Mouse (Mus musculus) heart, adult 18-20 months (tissue): ENCODE measurements around the gene Nbr1. TPM values are rescaled to one million over a fixed set of nuclear protein-coding genes. Genes with fewer than 3 reads are reported as not detected.
"Not testable (repeated sequence)": the region's sequence is repeated elsewhere in the genome, so short reads cannot be mapped to it uniquely, and the experiment has no call there.

ENCODE experiments used
- DNase-seq, 2 experiments: peaks; one replicate each; pipeline ENCODE4 v3.0.0; 2021 to 2022; ENCODE audit warnings: mixed read lengths in 1 of 2
- total RNA-seq, 2 experiments: library from RNA; stranded (reverse); gene quantifications; 2 replicates each; pipeline ENCODE4 v1.2.3; 2021

Gene Nbr1
- total RNA-seq, 2 experiments from 2014 or later, result 94.7 to 131 TPM

DNA sequence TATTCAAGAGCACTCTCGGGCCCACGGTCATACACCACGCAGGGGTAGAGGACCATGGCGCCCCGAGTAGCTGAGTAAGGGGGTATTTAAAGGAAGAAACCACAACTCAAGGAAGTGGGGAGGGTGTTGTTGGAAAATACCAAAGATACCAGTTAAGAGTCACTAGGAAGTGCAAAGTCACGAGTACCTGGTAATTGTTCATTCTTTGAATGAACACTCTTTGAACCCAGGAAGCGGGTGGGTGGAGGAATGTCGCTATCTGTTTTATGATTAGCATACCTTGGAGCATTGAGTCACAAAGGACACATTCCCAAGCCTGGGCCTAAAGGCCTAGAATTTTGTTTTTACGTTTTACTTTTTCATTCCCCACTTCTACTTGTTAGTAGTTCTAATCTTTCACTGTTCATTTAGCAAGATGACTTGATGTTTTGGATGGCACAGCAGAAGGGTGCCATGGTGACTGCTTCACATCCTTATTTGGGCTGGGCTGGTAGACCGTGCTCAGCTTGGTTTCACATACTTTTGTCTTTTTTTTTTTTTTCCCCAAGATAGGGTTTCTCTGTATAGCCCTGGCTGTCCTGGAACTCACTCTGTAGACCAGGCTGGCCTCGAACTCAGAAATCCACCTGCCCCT is 68.2 kb downstream of the Nbr1 start:
- DNase-seq, result not testable (repeated sequence)

DNA sequence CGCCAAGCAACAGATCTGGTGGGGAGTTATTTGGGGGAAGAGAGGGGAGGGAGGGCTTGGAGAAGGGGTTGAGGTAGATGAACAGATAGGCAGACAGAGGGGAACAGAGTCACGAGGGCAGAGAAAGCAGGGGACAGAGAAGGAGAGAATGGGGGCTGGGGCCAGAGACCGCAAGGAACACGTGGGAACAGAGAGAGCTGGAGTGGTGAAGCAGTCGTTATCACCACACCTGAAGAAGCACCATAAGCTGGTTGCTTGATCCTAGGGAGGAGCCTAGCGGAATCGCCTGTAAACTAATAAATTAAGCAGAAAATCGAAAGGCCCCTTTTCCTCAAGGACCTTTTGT is 74.7 kb downstream of the Nbr1 start:
- DNase-seq, result no peak

DNA sequence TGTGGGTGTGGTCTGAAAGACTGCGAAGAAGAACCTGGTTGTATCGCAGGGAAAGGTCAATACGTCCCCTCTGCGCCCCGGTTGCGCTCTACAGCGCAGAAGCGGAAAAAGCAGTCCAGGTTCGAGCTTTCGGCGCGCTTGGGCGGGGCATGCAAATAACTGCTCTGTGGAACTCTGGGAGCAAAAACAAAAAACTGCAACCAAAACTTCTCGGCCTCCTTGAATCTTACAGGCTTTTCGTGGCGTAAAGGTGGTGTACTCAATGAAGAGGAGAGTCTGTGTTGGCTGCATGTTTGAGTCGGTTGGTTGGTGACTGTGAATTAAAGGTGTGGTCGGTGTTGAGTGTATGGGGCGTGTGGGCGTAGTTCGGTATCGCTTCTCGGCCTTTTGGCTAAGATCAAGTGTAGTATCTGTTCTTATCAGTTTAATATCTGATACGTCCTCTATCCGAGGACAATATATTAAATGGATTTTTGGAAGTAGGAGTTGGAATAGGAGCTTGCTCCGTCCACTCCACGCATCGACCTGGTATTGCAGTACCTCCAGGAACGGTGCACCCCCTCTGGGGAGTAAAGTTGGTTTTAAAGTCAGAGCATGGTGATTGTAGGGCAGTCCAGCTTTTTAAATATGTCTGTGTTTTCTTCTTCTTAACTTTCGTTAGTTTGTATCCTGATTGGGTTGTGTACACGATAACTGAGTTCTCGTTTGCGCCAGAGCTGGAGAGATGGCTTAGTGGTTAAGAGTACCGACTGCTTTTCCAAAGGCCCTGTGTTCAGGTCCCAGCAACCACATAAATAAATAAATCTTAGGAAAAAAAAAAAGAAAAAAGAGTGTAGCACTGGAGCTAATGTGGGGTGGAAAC is 75.3 kb downstream of the Nbr1 start, which contains the start of gene Rdm1:
Gene Rdm1, plus strand, starts transcription at position 201 of the 862 bp plus-strand sequence.
- peak; percentile 88 to 89 for DNase-seq

- DNase-seq, result peak; percentile 89 to 96
Measured at GRCm38 (mm10) chr11:101627857-101628559, 76.1 kb downstream of the Nbr1 start.

GRCm38 (mm10) chr11:101628733-101629417 is 76.9 kb downstream of the Nbr1 start:
- DNase-seq, result not testable (repeated sequence)

Other genes starting within 250 kb of the Nbr1 start
- gene Becn1, start 249.9 kb upstream of the Nbr1 start, total RNA-seq, result 10 to 100 TPM; 85.4 to 96.5 TPM
- 10 to 100 TPM; 65.0 to 86.3 TPM for gene Psme3, start 235.9 kb upstream of the Nbr1 start, total RNA-seq
- gene Aoc2, start 227.1 kb upstream of the Nbr1 start, total RNA-seq, result 1 to 10 TPM; 1.2 to 2.2 TPM
- 10 to 100 TPM; 10.5 to 16.6 TPM for gene Aoc3, start 221.5 kb upstream of the Nbr1 start, total RNA-seq
- not detected for gene G6pc, start 184.6 kb upstream of the Nbr1 start, total RNA-seq
- gene Aarsd1, start 134.5 kb upstream of the Nbr1 start, total RNA-seq, result 10 to 100 TPM; 18.5 to 22.9 TPM
- gene Gm27029, start 127.4 kb upstream of the Nbr1 start, total RNA-seq, result 10 to 100 TPM in 1 of 2 experiments, 1 to 10 TPM in 1; 6.0 to 10.3 TPM
- gene Rundc1, start 127.1 kb upstream of the Nbr1 start, total RNA-seq, result 10 to 100 TPM; 11.0 to 11.2 TPM
- 10 to 100 TPM; 52.7 to 61.5 TPM for gene Ptges3l, start 126.8 kb upstream of the Nbr1 start, total RNA-seq
- gene Rpl27, start 109.9 kb upstream of the Nbr1 start, total RNA-seq, result 10 to 100 TPM; 45.0 to 48.0 TPM
- 10 to 100 TPM; 14.0 to 16.2 TPM for gene Ifi35, start 103.7 kb upstream of the Nbr1 start, total RNA-seq
- gene Rnd2, start 87.2 kb upstream of the Nbr1 start, total RNA-seq, result 1 to 10 TPM; 5.1 to 6.2 TPM
- 10 to 100 TPM; 23.7 to 24.6 TPM for gene Vat1, start 85.9 kb upstream of the Nbr1 start, total RNA-seq
- under 1 TPM; 0.27 to 0.31 TPM for gene Brca1, start 194 bp upstream of the Nbr1 start, total RNA-seq
- gene Tmem106a, start 30.1 kb downstream of the Nbr1 start, total RNA-seq, result 1 to 10 TPM; 3.2 to 5.9 TPM
- not detected for gene Gm11634, start 47.1 kb downstream of the Nbr1 start, total RNA-seq
- 10 to 100 TPM; 43.7 to 52.3 TPM for gene Rdm1, start 75.0 kb downstream of the Nbr1 start, total RNA-seq
- 10 to 100 TPM; 19.6 to 22.5 TPM for gene Arl4d, start 113.4 kb downstream of the Nbr1 start, total RNA-seq
- gene Dhx8, start 180.8 kb downstream of the Nbr1 start, total RNA-seq, result 10 to 100 TPM; 16.4 to 17.2 TPM
- gene Etv4, start 233.2 kb downstream of the Nbr1 start, total RNA-seq, result under 1 TPM; 0.21 to 0.32 TPM